ENCODE assay signal across 15 mouse cellular contexts in genomic region chr5:112355910-112356309, GRCm38 (mm10). TPM values are rescaled to one million over a fixed set of nuclear protein-coding genes. Genes with fewer than 3 reads are reported as not detected.
DNase-seq lines count a peak whose midpoint lies in the region; ATAC-seq and TF ChIP-seq lines count a peak whose summit lies in the region.
"Had no signal": no experiment of that assay in that cellular context is flagged by ENCODE, and none has a peak within 500 bp of the region (broad histone marks: within the 10 kb centered on the region; RNA-seq: fewer than 3 reads in every experiment).

Gene Gm6583 (minus strand): TSS chr5:112356033.

- ATAC-seq in lung, postnatal 0 days = peak; percentile 53
- 0 out of 2 replicates have a peak, but pooled peaks have one; percentile 2 for ATAC-seq in monocyte, adult 5-6 weeks (replicated peaks; ENCODE audit: insufficient number of reproducible peaks, low FRiP score, low TSS enrichment, poor library complexity, severe bottlenecking)
- ATAC-seq in forebrain, embryonic 12.5 days (ENCODE audit: low FRiP score) = no peak
- ATAC-seq: midbrain, embryonic 15.5 days had no signal

- intact Hi-C loops in heart, adult 2 months (cut with DNase I) = no loop called here

- H3K4me1 ChIP-seq in heart, adult 2 months (ENCODE audit: control insufficient read depth, insufficient read depth, low read length) = no peaks in the 10 kb centered on the region
- H3K4me1 ChIP-seq in lung, postnatal 0 days (ENCODE audit: insufficient read depth, low read depth, low read length) = no peaks in the 10 kb centered on the region
- no peaks in the 10 kb centered on the region for H3K4me1 ChIP-seq in forebrain, embryonic 12.5 days
- H3K4me1 ChIP-seq: midbrain, embryonic 15.5 days; neural tube, embryonic 12.5 days had no signal

- WGBS in heart, adult 2 months = 64% methylated on average over 13 of the region's 13 CpGs
- 58% methylated on average over 13 of the region's 13 CpGs for WGBS in lung, postnatal 0 days
- 62% methylated on average over 13 of the region's 13 CpGs for WGBS in forebrain, embryonic 12.5 days

- no peak within 1 kb of the TSS for H3K4me3 ChIP-seq in heart, adult 2 months
- no peak within 1 kb of the TSS for H3K4me3 ChIP-seq in lung, postnatal 0 days (ENCODE audit: low read depth, low read length)
- no peak within 1 kb of the TSS for H3K4me3 ChIP-seq in forebrain, embryonic 12.5 days (replicated peaks)
- H3K4me3 ChIP-seq: midbrain, embryonic 15.5 days; neural tube, embryonic 12.5 days had no signal

- H3K9me3 ChIP-seq in lung, postnatal 0 days (ENCODE audit: low read length) = no peaks in the 10 kb centered on the region
- no peaks in the 10 kb centered on the region for H3K9me3 ChIP-seq in forebrain, embryonic 12.5 days
- H3K9me3 ChIP-seq: midbrain, embryonic 15.5 days; neural tube, embryonic 12.5 days had no signal

- TF ChIP-seq POLR2A in heart, adult 2 months (IDR thresholded peaks at IDR 0.05; ENCODE audit: insufficient read depth, low read depth, low read length) = no peak

- no peak within 1 kb of the TSS for H3K4me2 ChIP-seq in lung, postnatal 0 days (replicated peaks; ENCODE audit: low read depth, low read length)
- H3K4me2 ChIP-seq in forebrain, embryonic 12.5 days = no peak within 1 kb of the TSS
- H3K4me2 ChIP-seq: hindbrain, embryonic 14.5 days; midbrain, embryonic 15.5 days; neural tube, embryonic 12.5 days had no signal

- H3K36me3 ChIP-seq in heart, adult 2 months (ENCODE audit: control insufficient read depth, insufficient read depth, low read length) = no peaks in the 10 kb centered on the region
- peaks cover 18% of the 10 kb centered on the region for H3K36me3 ChIP-seq in lung, postnatal 0 days (ENCODE audit: insufficient read depth, low read length)
- H3K36me3 ChIP-seq in forebrain, embryonic 12.5 days (replicated peaks) = peaks cover 71% of the 10 kb centered on the region

- no peaks in the 10 kb centered on the region for H3K79me2 ChIP-seq in heart, adult 2 months (replicated peaks; ENCODE audit: control insufficient read depth, insufficient read depth, low read length)

- TF ChIP-seq CTCF in heart, adult 2 months (IDR thresholded peaks at IDR 0.05) = no peak
- no peak for TF ChIP-seq CTCF in lung, postnatal 0 days (IDR thresholded peaks at IDR 0.05)

- peak within 1 kb of the TSS; percentile 31 for H3K27ac ChIP-seq in heart, adult 2 months
- H3K27ac ChIP-seq in lung, postnatal 0 days (ENCODE audit: low read length) = no peak within 1 kb of the TSS
- H3K27ac ChIP-seq in forebrain, embryonic 12.5 days = no peak within 1 kb of the TSS
- H3K27ac ChIP-seq: hindbrain, embryonic 14.5 days; midbrain, embryonic 15.5 days; neural tube, embryonic 12.5 days had no signal

- no peaks in the 10 kb centered on the region for H3K27me3 ChIP-seq in heart, adult 2 months (ENCODE audit: control insufficient read depth, insufficient read depth, low read length)
- H3K27me3 ChIP-seq in lung, postnatal 0 days (replicated peaks; ENCODE audit: insufficient read depth, low read length) = no peaks in the 10 kb centered on the region
- H3K27me3 ChIP-seq in forebrain, embryonic 12.5 days = no peaks in the 10 kb centered on the region
- H3K27me3 ChIP-seq: midbrain, embryonic 15.5 days; neural tube, embryonic 12.5 days had no signal

- H3K9ac ChIP-seq in heart, adult 2 months (ENCODE audit: low read depth, low read length) = no peak within 1 kb of the TSS
- no peak within 1 kb of the TSS for H3K9ac ChIP-seq in lung, postnatal 0 days (replicated peaks; ENCODE audit: low read depth)
- H3K9ac ChIP-seq in forebrain, embryonic 12.5 days = no peak within 1 kb of the TSS
- H3K9ac ChIP-seq: hindbrain, embryonic 14.5 days; midbrain, embryonic 15.5 days; neural tube, embryonic 12.5 days had no signal

- no peak for DNase-seq in heart, adult 2 months
- DNase-seq in heart, postnatal 4 days = no peak
- DNase-seq in lung, postnatal 0 days (ENCODE audit: low spot score) = no peak
- DNase-seq in lung, postnatal 10 days = no peak
- peak; percentile 72 for DNase-seq in liver
- DNase-seq in thymus, postnatal 10 days (ENCODE audit: low spot score in 2 of 2) = no peak
- DNase-seq: gastrocnemius, postnatal 25 days; spleen, adult 18-20 months had no signal

- no peak for TF ChIP-seq EP300 in heart, adult 2 months (IDR thresholded peaks at IDR 0.05; ENCODE audit: insufficient read depth, low read depth, low read length)
- TF ChIP-seq EP300 in lung, postnatal 0 days (IDR thresholded peaks at IDR 0.05) = no peak

RNA-seq across cellular contexts. Expression of gene Gm6583, which starts in this region (rescaled TPM):
- total RNA-seq in heart, adult 2 months (2021) = under 1 TPM in 1 of 2 experiments, not detected in 1; 0.10 TPM
- polyA plus RNA-seq in heart, adult 2 months (2012; rRNA removed) = 0.04 TPM in 1 of 2 replicates, not detected in the other
- under 1 TPM in 1 of 2 experiments, not detected in 1; 0.11 TPM for total RNA-seq in heart, postnatal 4 days (2021)
- polyA plus RNA-seq in lung, postnatal 0 days (2015; fragmentation: Nextera tagmentation; extraction: Ambion mirVana) = 0.25 and 0.31 TPM in 2 replicates
- total RNA-seq in monocyte, adult 5-6 weeks (2017) = 0.43 to 0.58 TPM in 2 of 3 replicates, not detected in the other
- polyA plus RNA-seq in forebrain, embryonic 12.5 days (2016; fragmentation: Nextera tagmentation; extraction: Ambion mirVana) = 0.22 and 0.31 TPM in 2 replicates
- total RNA-seq: gastrocnemius, postnatal 25 days; left cerebral cortex, postnatal 14 days had no signal
- polyA plus RNA-seq: heart, embryonic 14.5 days had no signal

Comparison
In these comparisons a context has a peak if more than half of its experiments do, and no peak if none do; other contexts are left out.
1. Peak in ATAC-seq in lung, postnatal 0 days; RNA of the gene not detected or under 1 TPM.
2. Peak in ATAC-seq in monocyte, adult 5-6 weeks; RNA of the gene not detected or under 1 TPM.